Mouse (Mus musculus) kidney, adult 2 months (tissue): ENCODE results near the gene Comtd1.

Experiments
- CTCF ChIP-seq: fragments of 200-500 bp; conservative IDR thresholded peaks from 2 replicates; pipeline ENCODE4 v1.5.1; 2011; ENCODE audit warnings: low read depth, mild to moderate bottlenecking, control low read depth, low read length, moderate library complexity, mixed read lengths; ENCODE audit not compliant: insufficient read depth, insufficient read length
- POLR2A ChIP-seq: fragments of 200-500 bp; IDR thresholded peaks from one replicate; pipeline ENCODE4 v1.6.1; 2011; ENCODE audit warnings: low read depth, low read length, control low read depth

DNA sequence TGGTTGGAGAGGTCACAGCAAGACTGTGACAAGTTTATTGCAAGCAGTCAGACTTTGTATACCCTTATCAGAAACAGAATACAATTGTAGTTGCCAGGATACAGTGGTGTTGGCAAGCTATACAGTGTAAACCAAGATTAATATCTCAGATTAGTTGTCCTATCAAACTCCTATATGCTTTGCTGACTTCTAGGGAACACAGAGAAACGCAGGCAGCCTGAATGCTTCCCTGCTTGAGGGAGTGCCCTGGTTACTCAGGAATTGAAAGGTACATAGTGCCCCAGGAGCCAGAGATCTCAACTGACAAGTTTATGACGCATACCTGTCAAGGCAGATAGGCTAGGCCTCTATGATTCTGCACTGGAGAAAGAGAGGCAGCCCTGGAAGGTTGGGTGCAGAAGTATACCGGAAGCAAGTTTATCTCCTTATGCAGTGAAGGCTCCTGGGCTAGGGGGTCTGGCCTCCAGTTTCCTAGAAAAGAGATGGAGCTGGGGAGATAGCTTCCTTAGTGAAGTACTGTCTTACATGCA is 42.1 kb downstream of the Comtd1 start:
- TF ChIP-seq CTCF (no peak), POLR2A (no peak)
